Mouse (Mus musculus): ENCODE measurements at regions not wholly inside any gene's neighbourhood (a gene's known extent, or its start where the extent isn't known, plus 50 kb on each side); places are given as distances from the start of the nearest gene placed in this dataset.

DNA sequence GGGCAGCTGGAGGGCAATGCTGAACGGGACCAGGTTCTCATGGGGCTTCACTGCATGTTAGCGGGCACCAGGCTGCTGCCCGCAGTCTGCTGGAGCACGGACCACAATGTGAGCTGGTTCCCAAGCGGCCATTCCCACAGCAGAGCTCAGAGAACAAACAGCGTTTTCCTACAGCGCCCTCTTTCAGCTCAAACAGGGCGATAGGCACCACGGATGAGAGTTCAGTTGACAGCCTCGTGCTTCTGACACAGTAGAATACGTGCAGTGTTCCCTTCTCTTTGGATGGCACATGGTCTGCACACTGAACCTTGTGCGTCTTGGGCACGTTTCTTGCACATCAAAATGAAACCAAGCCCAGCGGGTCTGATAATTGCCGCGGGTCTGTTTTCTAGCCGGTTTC, 91.6 kb downstream of the Atp23 start:
- no peak; the same call in 1 of the 2 replicates for TF ChIP-seq CTCF (IDR thresholded peaks at IDR 0.05; ENCODE audit: borderline replicate concordance, insufficient read depth, low read depth, low read length)
- no peak for TF ChIP-seq POLR2A (IDR thresholded peaks at IDR 0.05; ENCODE audit: borderline replicate concordance, insufficient read depth, low read length)

Measured in cerebellum, adult 2 months (tissue).